Mouse (Mus musculus): ENCODE measurements at regions not wholly inside any gene's neighbourhood (a gene's known extent, or its start where the extent isn't known, plus 50 kb on each side); places are given as distances from the start of the nearest gene placed in this dataset.

- TF ChIP-seq MYC (IDR thresholded peaks at IDR 0.05; ENCODE audit: low read depth, low read length) (0 out of 2 replicates have a peak, but pooled peaks have one; percentile 10), SIN3A (IDR thresholded peaks at IDR 0.05; ENCODE audit: low read length) (peak; percentile 69; the same call in 1 of the 2 replicates), ELF1 (IDR thresholded peaks at IDR 0.05; ENCODE audit: low read depth, low read length) (no peak), CHD1 (IDR thresholded peaks at IDR 0.05; ENCODE audit: low read depth, low read length) (no peak; the same call in 1 of the 2 replicates), TBP (conservative IDR thresholded peaks at IDR 0.05; ENCODE audit: low read depth, low read length) (no peak), TCF12 (IDR thresholded peaks at IDR 0.05; ENCODE audit: low read depth, low read length) (peak; percentile 32; the same call in 1 of the 2 replicates), ZMIZ1 (IDR thresholded peaks at IDR 0.05; ENCODE audit: low read depth, low read length) (no peak), ETS1 (conservative IDR thresholded peaks at IDR 0.05; ENCODE audit: low read depth, low read length) (peak; percentile 80), MAZ (IDR thresholded peaks at IDR 0.05; ENCODE audit: low read depth, low read length) (0 out of 2 replicates have a peak, but pooled peaks have one; percentile 39), JUND (conservative IDR thresholded peaks at IDR 0.05; ENCODE audit: low read depth, low read length) (no peak), SMC3 (IDR thresholded peaks at IDR 0.05; ENCODE audit: low read depth, low read length) (no peak), NRF1 (IDR thresholded peaks at IDR 0.05; ENCODE audit: low read depth, low read length) (no peak), MAFK (IDR thresholded peaks at IDR 0.05; ENCODE audit: insufficient replicate concordance, low read length) (peak; percentile 43; the same call in 1 of the 2 replicates), UBTF (IDR thresholded peaks at IDR 0.05; ENCODE audit: low read depth, low read length) (no peak), POLR2A (IDR thresholded peaks at IDR 0.05; ENCODE audit: low read depth, low read length) (no peak), IRF4 (IDR thresholded peaks at IDR 0.05; ENCODE audit: low read depth, low read length) (peak; percentile 41; the same call in 1 of the 2 replicates), EP300 (IDR thresholded peaks at IDR 0.05; ENCODE audit: low read length) (no peak; the same call in 1 of the 2 replicates), JUN (IDR thresholded peaks at IDR 0.05; ENCODE audit: insufficient read depth, low read depth, low read length) (no peak), PAX5 (IDR thresholded peaks at IDR 0.05; ENCODE audit: low read length) (no peak), HCFC1 (IDR thresholded peaks at IDR 0.05; ENCODE audit: low read depth, low read length) (no peak)
These were observed 223.4 kb upstream of the Id2 start (continued) for GRCm38 (mm10) chr12:25320262-25320767.

- Histone ChIP-seq H3K4me1 (ENCODE audit: control insufficient read depth in 1 of 2, insufficient read depth in 2 of 2) (peaks cover 22 to 45% of the 10 kb centered on the region in 2 experiments), H3K9ac (ENCODE audit: insufficient read depth, low read depth) (no peak overlapping the region), H3K9me3 (replicated peaks; ENCODE audit: low read length) (no peaks in the 10 kb centered on the region), H3K27me3 (replicated peaks) (peaks cover 4% of the 10 kb centered on the region), H3K79me2 (replicated peaks; ENCODE audit: control insufficient read depth, extremely low read depth, insufficient read depth, poor library complexity, severe bottlenecking) (no peaks in the 10 kb centered on the region), H3K4me3 (replicated peaks in 1 of 3; ENCODE audit: low read depth in 2 of 3, low read length in 2 of 3, poor library complexity in 1 of 3) (no peak overlapping the region), H3K36me3 (replicated peaks in 1 of 2; ENCODE audit: control insufficient read depth in 1 of 2, insufficient read depth in 1 of 2, low read length in 1 of 2) (no peaks in the 10 kb centered on the region), H3K4me2 (ENCODE audit: insufficient read depth, low read depth, poor library complexity, severe bottlenecking) (peak overlapping the region; percentile 6; the same call in 1 of the 2 replicates), H3K27ac (ENCODE audit: insufficient read depth, low read depth) (no peak overlapping the region)
- dilution Hi-C loops (cut with MboI; ENCODE audit: extremely low pct_ligation_motif_present, extremely low pct_unique_long_range_greater_than_20kb, low sequenced_read_pairs) (no loop called here), in situ Hi-C loops (cut with MboI; ENCODE audit: low pct_ligation_motif_present, low pct_unique_long_range_greater_than_20kb, low sequenced_read_pairs) (no loop called here)
- no peak for TF ChIP-seq SMC3 (IDR thresholded peaks at IDR 0.05; ENCODE audit: low read depth, low read length)
- TF ChIP-seq EP300 (IDR thresholded peaks at IDR 0.05; ENCODE audit: low read length) = 0 out of 2 replicates have a peak, but pooled peaks have one; percentile 5
- DNase-seq (ENCODE audit: extremely low read depth) = peak; percentile 37
These were observed 222.9 kb upstream of the Id2 start for GRCm38 (mm10) chr12:25319846-25320245.
